Mouse (Mus musculus) heart, postnatal 0 days (tissue): ENCODE measurements around the gene Gnb1. TPM values are rescaled to one million over a fixed set of nuclear protein-coding genes. Genes with fewer than 3 reads are reported as not detected.

Experiments used
- ATAC-seq: fragments of 200-750 bp; cut with Nextera tagmentation; 2 replicates; pipeline ENCODE4 v1.8.0; 2017; ENCODE audit warnings: low read depth, moderate number of reproducible peaks, moderate library complexity; ENCODE audit not compliant: insufficient read depth
- DNase-seq: peaks from one replicate; pipeline ENCODE4 v3.0.0-alpha.2; 2016; ENCODE audit warnings: low spot score
- H3K27ac ChIP-seq: fragments of 300-500 bp; sonication (generic); 2 replicates; pipeline ENCODE4 v1.5.1; 2014; ENCODE audit warnings: low read depth, mild to moderate bottlenecking
- H3K27me3 ChIP-seq: fragments of 300-500 bp; sonication (generic); 2 replicates; pipeline ENCODE4 v1.6.1; 2014; ENCODE audit warnings: low read length, mixed read lengths; ENCODE audit not compliant: control insufficient read depth, insufficient read depth
- H3K36me3 ChIP-seq: fragments of 300-500 bp; sonication (generic); replicated peaks from 2 replicates; pipeline ENCODE4 v1.6.1; 2014; ENCODE audit warnings: low read length, mixed read lengths; ENCODE audit not compliant: control insufficient read depth, insufficient read depth
- H3K4me1 ChIP-seq: fragments of 300-500 bp; sonication (generic); 2 replicates; pipeline ENCODE4 v1.6.1; 2014; ENCODE audit warnings: antibody characterized with exemption; ENCODE audit not compliant: control insufficient read depth, insufficient read depth
- H3K4me2 ChIP-seq: fragments of 300-500 bp; sonication (generic); 2 replicates; pipeline ENCODE4 v1.6.1; 2014; ENCODE audit warnings: low read depth, mild to moderate bottlenecking, low read length, moderate library complexity
- H3K4me3 ChIP-seq: fragments of 300-500 bp; sonication (generic); 2 replicates; pipeline ENCODE4 v1.5.1; 2014; ENCODE audit warnings: low read depth, low read length
- H3K9ac ChIP-seq: fragments of 300-500 bp; sonication (generic); replicated peaks from 2 replicates; pipeline ENCODE4 v1.6.1; 2014; ENCODE audit warnings: low read depth, low read length, mixed read lengths
- H3K9me3 ChIP-seq: fragments of 300-500 bp; sonication (generic); replicated peaks from 2 replicates; pipeline ENCODE4 v1.6.1; 2016; ENCODE audit warnings: low read length; ENCODE audit not compliant: control insufficient read depth
- CTCF ChIP-seq: IDR thresholded peaks from 2 replicates; pipeline ENCODE4 v1.5.1; 2016; ENCODE audit warnings: antibody characterized with exemption, control low read depth, low read depth
- EP300 ChIP-seq: IDR thresholded peaks from 2 replicates; pipeline ENCODE4 v1.6.1; 2016; ENCODE audit warnings: antibody characterized with exemption, low read depth
- WGBS: fragments of 180-500 bp; shearing (Covaris S2); extraction: QIAGEN DNeasy Blood & Tissue Kit; methylation state at CpG from one replicate; pipeline ENCODE4 v1.1.7; 2014; 5-methylcytosine and 5-hydroxymethylcytosine counted together
- polyA plus RNA-seq: library from polyadenylated mRNA; unstranded; fragments of >200 nt; fragmentation: Nextera tagmentation; extraction: Ambion mirVana; gene quantifications from 2 replicates; pipeline ENCODE4 v1.2.1, GENCODE M21; 2015
- total RNA-seq: library from RNA; depleted of rRNA; stranded (reverse); fragments of >200 nt; gene quantifications from 2 replicates; pipeline ENCODE4 v1.2.3, GENCODE M21; 2014; ENCODE audit warnings: low replicate concordance

The Gnb1 gene
- total and polyA plus RNA-seq, 2 experiments from 2014 or later = 158 to 255 TPM

GRCm38 (mm10) chr4:155574931-155575330, 83.8 kb downstream of the Gnb1 start:
- ATAC-seq = no peak
- Histone ChIP-seq H3K27me3 (no peaks in the 10 kb centered on the region), H3K9ac (no peak overlapping the region), H3K4me2 (no peak overlapping the region), H3K4me1 (0 out of 2 replicates have a peak, but pooled peaks cover 4% of the 10 kb centered on the region), H3K36me3 (peaks cover 27% of the 10 kb centered on the region), H3K9me3 (no peaks in the 10 kb centered on the region), H3K4me3 (no peak overlapping the region), H3K27ac (no peak overlapping the region)
- 66% methylated on average over 11 of the region's 11 CpGs for WGBS
- TF ChIP-seq EP300 (no peak), CTCF (no peak)
- DNase-seq = no peak

GRCm38 (mm10) chr4:155575521-155575920, 84.4 kb downstream of the Gnb1 start:
- TF ChIP-seq EP300 = no peak
- no peak for TF ChIP-seq CTCF
- Histone ChIP-seq H3K4me3 (no peak overlapping the region), H3K27ac (no peak overlapping the region), H3K36me3 (peaks cover 27% of the 10 kb centered on the region), H3K4me1 (0 out of 2 replicates have a peak, but pooled peaks cover 4% of the 10 kb centered on the region), H3K27me3 (no peaks in the 10 kb centered on the region), H3K9me3 (no peaks in the 10 kb centered on the region), H3K4me2 (no peak overlapping the region), H3K9ac (no peak overlapping the region)
- no peak for ATAC-seq
- no peak for DNase-seq
- WGBS = 88% methylated on average over 8 of the region's 8 CpGs

- Histone ChIP-seq H3K9me3 (no peaks in the 10 kb centered on the region), H3K27me3 (no peaks in the 10 kb centered on the region), H3K4me1 (no peaks in the 10 kb centered on the region), H3K4me2 (no peak overlapping the region), H3K9ac (no peak overlapping the region), H3K27ac (no peak overlapping the region), H3K36me3 (peaks cover 27% of the 10 kb centered on the region), H3K4me3 (no peak overlapping the region)
- ATAC-seq = no peak
- DNase-seq = no peak
- 87% methylated on average over 9 of the region's 9 CpGs for WGBS
- no peak for TF ChIP-seq EP300
- no peak for TF ChIP-seq CTCF
Observed at GRCm38 (mm10) chr4:155577132-155577531, 86.0 kb downstream of the Gnb1 start.

GRCm38 (mm10) chr4:155577741-155578140, 86.6 kb downstream of the Gnb1 start:
- no peak overlapping the region for H3K27ac ChIP-seq
- H3K4me1 ChIP-seq = no peaks in the 10 kb centered on the region
- 81% methylated on average over 5 of the region's 5 CpGs for WGBS
- no peak overlapping the region for H3K4me3 ChIP-seq
- no peak overlapping the region for H3K9ac ChIP-seq
- DNase-seq (no peak), ATAC-seq (no peak)
- H3K36me3 ChIP-seq = peaks cover 33% of the 10 kb centered on the region
- H3K9me3 ChIP-seq = no peaks in the 10 kb centered on the region
- TF ChIP-seq EP300 (no peak), CTCF (no peak)
- H3K27me3 ChIP-seq = no peaks in the 10 kb centered on the region
- H3K4me2 ChIP-seq = no peak overlapping the region

- ATAC-seq (no peak), DNase-seq (no peak)
- Histone ChIP-seq H3K36me3 (peaks cover 41% of the 10 kb centered on the region), H3K9ac (no peak overlapping the region), H3K27ac (no peak overlapping the region), H3K9me3 (no peaks in the 10 kb centered on the region), H3K27me3 (no peaks in the 10 kb centered on the region), H3K4me1 (no peaks in the 10 kb centered on the region), H3K4me2 (no peak overlapping the region), H3K4me3 (no peak overlapping the region)
- TF ChIP-seq CTCF (no peak), EP300 (no peak)
- 76% methylated on average over 7 of the region's 7 CpGs for WGBS
Observed at GRCm38 (mm10) chr4:155578336-155579125, 87.4 kb downstream of the Gnb1 start.
